Mouse (Mus musculus) embryonic fibroblast, embryonic 13.5 days (primary cell): Measurements from ENCODE around the gene Clic4. TPM values are rescaled to one million over a fixed set of nuclear protein-coding genes. Genes with fewer than 3 reads are reported as not detected.

Source experiments
- H3K27ac ChIP-seq: 2 replicates; pipeline ENCODE4 v1.5.1; 2012; ENCODE audit warnings: low read length, control low read depth, inconsistent platforms; ENCODE audit not compliant: insufficient read depth
- H3K4me1 ChIP-seq: 2 replicates; pipeline ENCODE4 v1.6.1; 2011; ENCODE audit warnings: low read length; ENCODE audit not compliant: control insufficient read depth, insufficient read depth
- H3K4me3 ChIP-seq: 2 replicates; pipeline ENCODE4 v1.5.1; 2011; ENCODE audit warnings: mild to moderate bottlenecking, control low read depth, low read length; ENCODE audit not compliant: insufficient read depth
- CTCF ChIP-seq: IDR thresholded peaks from 2 replicates; pipeline ENCODE4 v1.5.1; 2011; ENCODE audit warnings: mild to moderate bottlenecking, control low read depth, low read length, moderate library complexity, borderline replicate concordance; ENCODE audit not compliant: insufficient read depth
- POLR2A ChIP-seq: IDR thresholded peaks from 2 replicates; pipeline ENCODE4 v1.6.1; 2011; ENCODE audit warnings: low read depth, mild to moderate bottlenecking, control low read depth, low read length, moderate library complexity
- polyA plus RNA-seq: library from polyadenylated mRNA; stranded (reverse); fragments of >200 nt; gene quantifications from 2 replicates; pipeline ENCODE4 v1.2.4, GENCODE M21; 2011; ENCODE audit warnings: low read depth; ENCODE audit not compliant: missing spikeins, insufficient read length

Gene Clic4
- polyA plus RNA-seq, 1 experiment, result 223 TPM

- Histone ChIP-seq H3K4me1 (no peaks in the 10 kb centered on the region), H3K4me3 (no peak overlapping the region), H3K27ac (no peak overlapping the region)
- TF ChIP-seq CTCF, result no peak
- TF ChIP-seq POLR2A, result no peak
Measured at GRCm38 (mm10) chr4:135175406-135176120, 97.1 kb downstream of the Clic4 start.

GRCm38 (mm10) chr4:135171304-135171875, 101.2 kb downstream of the Clic4 start:
- Histone ChIP-seq H3K4me3 (no peak overlapping the region), H3K27ac (no peak overlapping the region), H3K4me1 (no peaks in the 10 kb centered on the region)
- TF ChIP-seq POLR2A, result no peak
- no peak for TF ChIP-seq CTCF

- no peak overlapping the region for H3K4me3 ChIP-seq
- H3K27ac ChIP-seq, result no peak overlapping the region
- no peaks in the 10 kb centered on the region for H3K4me1 ChIP-seq
- TF ChIP-seq CTCF (no peak), POLR2A (no peak)
Measured at GRCm38 (mm10) chr4:135169501-135169900, 103.1 kb downstream of the Clic4 start.

GRCm38 (mm10) chr4:135169096-135169495, 103.5 kb downstream of the Clic4 start:
- Histone ChIP-seq H3K4me1 (no peaks in the 10 kb centered on the region), H3K4me3 (no peak overlapping the region), H3K27ac (no peak overlapping the region)
- no peak for TF ChIP-seq POLR2A
- TF ChIP-seq CTCF, result no peak

- TF ChIP-seq POLR2A (no peak), CTCF (no peak)
- Histone ChIP-seq H3K4me1 (no peaks in the 10 kb centered on the region), H3K27ac (no peak overlapping the region), H3K4me3 (no peak overlapping the region)
Measured at GRCm38 (mm10) chr4:135167816-135168527, 104.6 kb downstream of the Clic4 start.

- TF ChIP-seq CTCF (no peak), POLR2A (no peak)
- no peaks in the 10 kb centered on the region for H3K4me1 ChIP-seq
- no peak overlapping the region for H3K27ac ChIP-seq
- H3K4me3 ChIP-seq, result no peak overlapping the region
Measured at GRCm38 (mm10) chr4:135166413-135167225, 106.0 kb downstream of the Clic4 start.

GRCm38 (mm10) chr4:135165761-135166160, 106.9 kb downstream of the Clic4 start:
- Histone ChIP-seq H3K27ac (no peak overlapping the region), H3K4me3 (no peak overlapping the region), H3K4me1 (no peaks in the 10 kb centered on the region)
- TF ChIP-seq POLR2A (no peak), CTCF (no peak)

Other genes with a start within 250 kb of the Clic4 start
- 4.4 and 8.2 TPM in 2 replicates for gene Runx3, start 152.2 kb downstream of the Clic4 start, polyA plus RNA-seq
- gene Srrm1, start 80.5 kb upstream of the Clic4 start, polyA plus RNA-seq, result 160 and 173 TPM in 2 replicates
- not detected in 2 replicates for gene Ncmap, start 125.4 kb upstream of the Clic4 start, polyA plus RNA-seq
- gene Rcan3, start 161.0 kb upstream of the Clic4 start, polyA plus RNA-seq, result 17.5 and 18.2 TPM in 2 replicates
- gene Stpg1, start 222.0 kb upstream of the Clic4 start, polyA plus RNA-seq, result not detected in 2 replicates
- gene Nipal3, start 222.2 kb upstream of the Clic4 start, polyA plus RNA-seq, result 1.4 and 1.7 TPM in 2 replicates